Comparison of ENCODE assay signal across 22 mouse cellular contexts in the genomic region with DNA sequence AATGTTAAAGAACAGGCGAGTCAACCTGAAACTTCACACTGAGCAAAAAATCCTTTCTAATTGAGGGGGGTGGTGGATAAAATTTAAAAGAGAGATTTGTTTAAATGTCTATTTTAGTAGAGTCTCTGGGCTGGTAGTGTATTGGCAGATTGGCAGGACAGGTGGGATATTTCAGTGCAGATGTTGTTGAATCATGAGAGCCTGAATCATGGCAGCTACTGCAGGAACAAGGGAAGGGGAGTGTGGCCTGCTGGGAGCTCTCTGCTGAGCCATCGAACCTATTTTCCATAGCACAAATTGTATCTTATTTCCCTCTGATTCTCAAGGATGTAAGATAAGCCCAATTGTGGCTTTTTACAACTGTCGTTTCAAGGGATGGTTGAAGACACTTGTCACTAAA.
"Had no signal": no experiment of that assay in that cellular context is flagged by ENCODE, and none has a peak within 500 bp of the region (broad histone marks: within the 10 kb centered on the region; RNA-seq: fewer than 3 reads in every experiment).

No protein-coding gene starts in this region.

- H3K4me3 ChIP-seq: gastrocnemius, adult 2 months; heart, adult 2 months; heart, embryonic 10.5 days; heart, embryonic 12.5 days; hindbrain, embryonic 10.5 days; hindbrain, embryonic 12.5 days; intestine, embryonic 15.5 days; limb, embryonic 13.5 days; limb, embryonic 15.5 days; liver, embryonic 12.5 days had no signal

- H3K36me3 ChIP-seq: heart, embryonic 10.5 days; heart, embryonic 12.5 days; hindbrain, embryonic 10.5 days; hindbrain, embryonic 12.5 days; intestine, embryonic 15.5 days; limb, embryonic 13.5 days; limb, embryonic 15.5 days; liver, embryonic 12.5 days had no signal

- H3K27me3 ChIP-seq: heart, embryonic 12.5 days; hindbrain, embryonic 12.5 days; intestine, embryonic 15.5 days; limb, embryonic 13.5 days; limb, embryonic 15.5 days; liver, embryonic 12.5 days had no signal

- H3K4me2 ChIP-seq: heart, embryonic 12.5 days; hindbrain, embryonic 12.5 days; hindbrain, embryonic 14.5 days; intestine, embryonic 15.5 days; limb, embryonic 13.5 days; limb, embryonic 15.5 days; liver, embryonic 12.5 days had no signal

- DNase-seq: gastrocnemius, adult 2 months; gastrocnemius, postnatal 10 days; gastrocnemius, postnatal 25 days; heart, adult 2 months; heart, postnatal 10 days; heart, postnatal 4 days; kidney, adult 18-20 months; kidney, adult 8-10 months; kidney, postnatal 10 days; kidney, postnatal 25 days; layer of hippocampus, adult 9-11 months; layer of hippocampus, postnatal 36 days; left cerebral cortex, postnatal 4 days had no signal
